Mouse (Mus musculus): ENCODE measurements around the gene Abat. TPM values are rescaled to one million over a fixed set of nuclear protein-coding genes. Genes with fewer than 3 reads are reported as not detected.
A peak's percentile ranks its signal among the peaks of the same experiment; 100 is the strongest.

Gene Abat
- polyA plus RNA-seq, 1 experiment from 2014 or later, result 16.2 TPM

GRCm38 (mm10) chr16:8667261-8667660 is 154.0 kb downstream of the Abat start:
- no peak overlapping the region for H3K9ac ChIP-seq (replicated peaks; ENCODE audit: low read depth, low read length)

GRCm38 (mm10) chr16:8667814-8668213 is 154.6 kb downstream of the Abat start:
- H3K36me3 ChIP-seq (ENCODE audit: control insufficient read depth, insufficient read depth, low read length), result no peaks in the 10 kb centered on the region
- 54% methylated on average over 4 of the region's 4 CpGs for whole genome bisulfite sequencing
- no peak overlapping the region for H3K4me2 ChIP-seq (replicated peaks; ENCODE audit: low read depth, low read length)
- no peak overlapping the region for H3K4me3 ChIP-seq (ENCODE audit: low read depth, low read length)
- ATAC-seq (ENCODE audit: insufficient number of reproducible peaks, insufficient read depth, low FRiP score, low read depth), result no peak
- H3K9ac ChIP-seq (replicated peaks; ENCODE audit: low read depth, low read length), result no peak overlapping the region
- no peaks in the 10 kb centered on the region for H3K27me3 ChIP-seq (ENCODE audit: control insufficient read depth, insufficient read depth, low read length)
- no peak overlapping the region for H3K27ac ChIP-seq (ENCODE audit: low read length)
- peaks cover 29% of the 10 kb centered on the region; the same call in 1 of the 2 replicates for H3K4me1 ChIP-seq (ENCODE audit: control insufficient read depth, insufficient read depth, low read length)
- H3K9me3 ChIP-seq (ENCODE audit: control insufficient read depth, low read depth, low read length), result no peaks in the 10 kb centered on the region

More at GRCm38 (mm10) chr16:8667261-8667660, 154.0 kb downstream of the Abat start:
- Histone ChIP-seq H3K4me1 (ENCODE audit: control insufficient read depth, insufficient read depth, low read length) (peaks cover 29% of the 10 kb centered on the region; the same call in 1 of the 2 replicates), H3K36me3 (ENCODE audit: control insufficient read depth, insufficient read depth, low read length) (no peaks in the 10 kb centered on the region), H3K27me3 (ENCODE audit: control insufficient read depth, insufficient read depth, low read length) (no peaks in the 10 kb centered on the region), H3K27ac (ENCODE audit: low read length) (no peak overlapping the region), H3K9me3 (ENCODE audit: control insufficient read depth, low read depth, low read length) (no peaks in the 10 kb centered on the region), H3K4me3 (ENCODE audit: low read depth, low read length) (no peak overlapping the region), H3K4me2 (replicated peaks; ENCODE audit: low read depth, low read length) (no peak overlapping the region)
- no peak for ATAC-seq (ENCODE audit: insufficient number of reproducible peaks, insufficient read depth, low FRiP score, low read depth)
- 78% methylated on average over 7 of the region's 7 CpGs for WGBS

- H3K4me3 ChIP-seq (ENCODE audit: low read depth, low read length), result no peak overlapping the region
- WGBS, result 83% methylated on average over 2 of the region's 2 CpGs
- H3K27ac ChIP-seq (ENCODE audit: low read length), result no peak overlapping the region
- H3K36me3 ChIP-seq (ENCODE audit: control insufficient read depth, insufficient read depth, low read length), result no peaks in the 10 kb centered on the region
- no peaks in the 10 kb centered on the region for H3K9me3 ChIP-seq (ENCODE audit: control insufficient read depth, low read depth, low read length)
- ATAC-seq (ENCODE audit: insufficient number of reproducible peaks, insufficient read depth, low FRiP score, low read depth), result no peak
- H3K27me3 ChIP-seq (ENCODE audit: control insufficient read depth, insufficient read depth, low read length), result no peaks in the 10 kb centered on the region
- no peak overlapping the region for H3K9ac ChIP-seq (replicated peaks; ENCODE audit: low read depth, low read length)
- H3K4me1 ChIP-seq (ENCODE audit: control insufficient read depth, insufficient read depth, low read length), result peaks cover 29% of the 10 kb centered on the region; the same call in 1 of the 2 replicates
- H3K4me2 ChIP-seq (replicated peaks; ENCODE audit: low read depth, low read length), result no peak overlapping the region
These were observed 155.2 kb downstream of the Abat start for GRCm38 (mm10) chr16:8668386-8668785.

GRCm38 (mm10) chr16:8669432-8669831 is 156.2 kb downstream of the Abat start:
- Histone ChIP-seq H3K36me3 (ENCODE audit: control insufficient read depth, insufficient read depth, low read length) (no peaks in the 10 kb centered on the region), H3K4me2 (replicated peaks; ENCODE audit: low read depth, low read length) (peak overlapping the region; percentile 55), H3K4me3 (ENCODE audit: low read depth, low read length) (no peak overlapping the region), H3K27me3 (ENCODE audit: control insufficient read depth, insufficient read depth, low read length) (no peaks in the 10 kb centered on the region), H3K9me3 (ENCODE audit: control insufficient read depth, low read depth, low read length) (no peaks in the 10 kb centered on the region), H3K4me1 (ENCODE audit: control insufficient read depth, insufficient read depth, low read length) (peaks cover 29% of the 10 kb centered on the region; the same call in 1 of the 2 replicates), H3K27ac (ENCODE audit: low read length) (no peak overlapping the region), H3K9ac (replicated peaks; ENCODE audit: low read depth, low read length) (no peak overlapping the region)
- ATAC-seq (ENCODE audit: insufficient number of reproducible peaks, insufficient read depth, low FRiP score, low read depth), result no peak
- WGBS, result 57% methylated on average over 5 of the region's 5 CpGs

- ATAC-seq (ENCODE audit: insufficient number of reproducible peaks, insufficient read depth, low FRiP score, low read depth), result no peak
- 7% methylated on average over 14 of the region's 15 CpGs for WGBS
- Histone ChIP-seq H3K9ac (replicated peaks; ENCODE audit: low read depth, low read length) (peak overlapping the region; percentile 49; the same call in 1 of the 2 replicates), H3K9me3 (ENCODE audit: control insufficient read depth, low read depth, low read length) (no peaks in the 10 kb centered on the region), H3K4me2 (replicated peaks; ENCODE audit: low read depth, low read length) (peak overlapping the region; percentile 55), H3K27ac (ENCODE audit: low read length) (0 out of 2 replicates have a peak overlapping the region, but pooled peaks have one; percentile 64), H3K4me1 (ENCODE audit: control insufficient read depth, insufficient read depth, low read length) (peaks cover 29% of the 10 kb centered on the region; the same call in 1 of the 2 replicates), H3K4me3 (ENCODE audit: low read depth, low read length) (peak overlapping the region; percentile 61), H3K36me3 (ENCODE audit: control insufficient read depth, insufficient read depth, low read length) (no peaks in the 10 kb centered on the region), H3K27me3 (ENCODE audit: control insufficient read depth, insufficient read depth, low read length) (no peaks in the 10 kb centered on the region)
These were observed 157.1 kb downstream of the Abat start for GRCm38 (mm10) chr16:8670041-8671035.

Small RNAs within 50 kb of the gene (microRNA-seq; reads per million reads assigned to microRNA genes)
- gene Gm22137, result not detected

Other genes starting within 250 kb of the Abat start
- not detected in 2 replicates for gene Tmem114, start 88.3 kb upstream of the Abat start, polyA plus RNA-seq (2014; fragmentation: Nextera tagmentation; extraction: Ambion mirVana)
- gene Mettl22, start 42.6 kb upstream of the Abat start, polyA plus RNA-seq (2014; fragmentation: Nextera tagmentation; extraction: Ambion mirVana), result 19.0 and 21.7 TPM in 2 replicates
- 57.1 and 60.0 TPM in 2 replicates for gene Pmm2, start 124.2 kb downstream of the Abat start, polyA plus RNA-seq (2014; fragmentation: Nextera tagmentation; extraction: Ambion mirVana)
- 12.1 and 12.3 TPM in 2 replicates for gene Tmem186, start 124.3 kb downstream of the Abat start, polyA plus RNA-seq (2014; fragmentation: Nextera tagmentation; extraction: Ambion mirVana)
- gene Carhsp1, start 158.7 kb downstream of the Abat start, polyA plus RNA-seq (2014; fragmentation: Nextera tagmentation; extraction: Ambion mirVana), result 35.3 and 37.0 TPM in 2 replicates
- gene Gm5767, start 167.3 kb downstream of the Abat start, polyA plus RNA-seq (2014; fragmentation: Nextera tagmentation; extraction: Ambion mirVana), result not detected in 2 replicates

Measured in stomach, embryonic 14.5 days (tissue).